Mouse (Mus musculus) stomach, postnatal 0 days (tissue): ENCODE measurements around the gene Phc1.
"Not testable (repeated sequence)": the region's sequence is repeated elsewhere in the genome, so short reads cannot be mapped to it uniquely, and the experiment has no call there.

ENCODE experiments used
- CTCF ChIP-seq: IDR thresholded peaks from 2 replicates; pipeline ENCODE4 v1.5.1; 2016; ENCODE audit warnings: antibody characterized with exemption, low read depth, mild to moderate bottlenecking, moderate library complexity
- EP300 ChIP-seq: optimal IDR thresholded peaks from 2 replicates; pipeline ENCODE3; 2016; ENCODE audit warnings: antibody characterized with exemption

DNA sequence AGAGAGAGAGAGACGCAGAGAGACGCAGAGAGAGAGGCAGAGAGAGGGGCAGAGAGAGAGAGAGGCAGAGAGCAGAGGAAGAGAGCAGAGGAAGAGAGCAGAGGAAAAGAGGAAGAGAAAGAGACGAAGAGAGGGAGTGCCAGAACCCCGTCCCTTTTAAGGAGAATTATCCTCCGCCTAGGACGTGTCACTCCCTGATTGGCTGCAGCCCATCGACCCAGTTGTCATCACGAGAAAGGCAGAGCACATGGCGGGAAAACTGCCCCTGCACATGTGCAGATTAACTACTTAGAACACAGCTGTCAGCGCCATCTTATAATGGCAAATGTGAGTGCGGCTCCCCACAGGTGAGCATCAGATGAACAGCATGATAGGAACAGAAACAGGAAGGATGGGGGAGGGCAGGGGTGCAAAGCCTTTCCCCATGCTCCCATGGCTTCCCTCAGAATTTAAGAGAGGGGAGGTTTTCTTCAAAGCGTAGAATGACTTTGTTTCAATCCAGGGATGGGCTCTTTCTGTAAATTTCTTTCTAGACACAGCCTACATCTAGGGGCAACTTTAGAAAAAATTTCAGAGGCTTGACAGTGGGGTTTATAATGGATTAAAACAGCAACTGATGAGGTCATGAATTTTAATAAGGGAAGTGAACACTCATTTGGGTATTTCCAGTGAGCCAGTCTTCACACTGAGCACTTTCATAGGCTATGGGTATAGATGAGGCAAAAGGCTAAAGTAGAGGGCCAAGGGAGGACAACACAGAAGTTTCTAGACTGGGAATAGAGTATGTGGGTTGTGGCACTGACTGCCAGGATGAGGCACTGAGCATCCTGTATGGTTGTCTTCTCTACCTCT, 47.0 kb upstream of the Phc1 start:
- TF ChIP-seq EP300, CTCF: not testable (repeated sequence)
